Mouse (Mus musculus) common myeloid progenitor, adult 5-6 weeks (primary cell): ENCODE measurements around the gene Comp. TPM values are rescaled to one million over a fixed set of nuclear protein-coding genes. Genes with fewer than 3 reads are reported as not detected.

Experiments used
- ATAC-seq: replicated peaks from 2 replicates; pipeline ENCODE4 v1.8.0; 2016; ENCODE audit warnings: low read depth, mild to moderate bottlenecking, moderate TSS enrichment, inconsistent platforms; ENCODE audit not compliant: poor library complexity, severe bottlenecking
- total RNA-seq: library from RNA; stranded (forward); fragments of 200-1000, 187-1606 nt; gene quantifications from 2 replicates; pipeline ENCODE4 v1.2.3, GENCODE M21; 2017

The Comp gene
- total RNA-seq, 1 experiment from 2014 or later, result 0.27 TPM

DNA sequence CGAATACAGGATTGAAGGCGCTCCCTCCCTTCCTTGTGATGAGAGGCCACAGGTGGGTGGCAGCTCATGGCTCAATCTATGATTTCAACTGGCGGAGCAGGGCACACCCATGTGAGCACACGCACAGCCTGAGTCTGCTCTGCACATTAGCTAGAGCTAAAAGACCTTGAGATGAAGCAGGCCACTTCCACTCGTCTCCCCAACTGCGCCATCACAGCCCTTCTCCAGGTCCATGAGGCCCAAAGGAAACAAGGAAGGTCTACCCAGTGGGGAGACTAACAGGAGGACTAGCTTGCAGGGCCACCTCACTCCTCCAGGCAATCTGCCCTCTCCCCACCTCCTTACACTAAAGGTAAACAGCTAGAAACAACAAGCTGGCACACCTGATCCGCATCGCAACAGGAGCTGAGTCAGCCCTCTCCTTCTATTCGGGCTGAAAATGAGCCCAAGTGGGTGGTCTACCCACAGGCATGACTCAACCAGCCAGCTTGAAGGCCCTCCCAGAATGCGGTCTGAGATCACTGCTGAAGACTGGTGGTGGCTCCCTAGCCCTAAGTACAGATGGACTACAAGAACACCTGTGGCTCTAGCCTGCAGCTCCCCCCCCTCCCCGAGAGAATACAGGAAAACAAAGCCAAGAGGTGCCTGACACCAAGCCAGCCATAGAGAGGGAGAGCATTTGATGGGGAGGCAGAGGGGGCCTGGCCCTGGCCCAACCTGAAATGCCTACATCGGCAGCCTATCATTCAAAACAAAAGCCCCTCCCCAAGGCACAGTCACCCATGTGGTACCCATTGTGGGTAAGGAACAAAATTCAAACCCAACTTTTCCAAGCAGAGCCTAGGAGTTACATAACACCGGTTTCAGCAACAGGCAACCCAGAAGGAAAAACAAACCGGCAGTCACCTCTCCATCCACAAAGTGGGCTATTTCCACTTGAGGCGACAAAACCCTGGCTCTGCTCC is 22.0 kb upstream of the Comp start:
- ATAC-seq, result no peak

DNA sequence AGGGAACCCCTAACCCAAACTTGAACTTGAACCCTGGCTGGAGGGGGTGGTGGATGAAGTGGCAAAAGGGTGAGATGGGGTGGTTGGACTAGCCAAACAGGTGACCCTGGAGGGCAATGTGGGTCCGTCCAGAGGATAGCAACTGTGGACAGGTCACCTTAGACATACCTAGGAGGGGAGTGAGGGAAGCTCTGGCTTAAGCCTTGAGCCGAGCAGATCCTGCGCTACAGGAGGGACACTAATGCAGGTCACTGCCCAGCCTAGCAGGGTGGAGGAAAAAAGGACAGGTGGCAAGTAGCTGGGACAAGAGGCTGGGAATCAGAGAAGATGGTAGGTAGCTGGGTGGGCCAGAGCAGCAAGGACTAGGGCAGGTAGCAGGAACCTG is 21.4 kb upstream of the Comp start:
- ATAC-seq, result no peak

DNA sequence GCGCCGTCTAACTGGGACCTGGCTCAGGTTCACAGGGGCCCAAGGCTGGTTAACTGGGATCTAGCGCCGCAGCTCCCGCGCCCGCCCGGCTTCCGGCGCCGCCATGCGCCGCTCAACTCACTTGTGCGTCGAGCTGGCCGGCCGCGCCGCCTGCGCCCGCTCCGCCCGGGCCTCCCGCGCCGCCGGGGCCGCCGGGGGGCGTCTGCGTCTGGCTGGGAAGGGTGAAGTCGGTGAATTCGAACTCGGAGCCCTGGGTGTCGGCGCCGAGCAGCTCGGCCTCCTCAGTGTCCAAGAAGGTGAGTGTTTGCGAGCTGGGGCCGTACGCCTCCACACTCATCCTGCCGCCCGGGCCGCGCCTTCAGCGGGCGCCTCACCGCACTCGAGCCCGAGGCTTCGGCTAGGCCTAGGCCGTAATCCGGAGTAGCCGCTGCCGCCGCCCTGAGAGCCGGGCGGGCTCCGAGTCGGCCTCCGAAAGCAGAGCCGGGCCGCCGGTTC is 20.7 kb upstream of the Comp start:
- ATAC-seq, result no peak

- ATAC-seq, result peak; percentile 84
Measured at GRCm38 (mm10) chr8:70353194-70353817, 20.1 kb upstream of the Comp start, which contains the start of gene Upf1. TSS of gene Upf1 (minus strand) at chr8:70353278.

GRCm38 (mm10) chr8:70354004-70354403 is 19.4 kb upstream of the Comp start:
- peak; percentile 43 for ATAC-seq

- ATAC-seq, result no peak
Measured at GRCm38 (mm10) chr8:70356111-70356510, 17.2 kb upstream of the Comp start.

DNA sequence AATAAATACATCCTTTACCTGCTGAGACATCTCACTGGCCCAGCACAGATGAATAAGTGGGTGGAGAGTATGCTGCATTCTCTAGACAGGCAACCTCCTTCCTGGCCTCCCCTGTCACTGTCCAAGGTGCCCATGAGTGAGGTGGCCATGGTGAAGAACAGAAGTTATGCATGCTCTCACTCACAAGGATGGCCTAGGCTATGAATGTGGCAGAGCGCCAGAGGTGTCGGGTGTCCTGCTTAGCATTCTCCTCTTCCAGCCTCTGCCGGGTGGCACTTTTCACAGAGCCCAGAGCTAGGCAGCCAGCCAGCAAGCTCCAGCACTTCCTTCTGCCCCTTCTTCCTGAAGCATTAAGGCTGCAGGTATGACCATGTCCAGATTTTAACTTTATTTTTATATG is 13.9 kb upstream of the Comp start:
- ATAC-seq, result no peak

- ATAC-seq, result peak; percentile 69
Measured at GRCm38 (mm10) chr8:70360769-70361168, 12.6 kb upstream of the Comp start.

GRCm38 (mm10) chr8:70361484-70362032 is 11.8 kb upstream of the Comp start:
- ATAC-seq, result no peak

- no peak for ATAC-seq
Measured at GRCm38 (mm10) chr8:70364066-70364465, 9.3 kb upstream of the Comp start.

GRCm38 (mm10) chr8:70366588-70366987 is 6.8 kb upstream of the Comp start:
- no peak for ATAC-seq

GRCm38 (mm10) chr8:70370476-70370875 is 2.9 kb upstream of the Comp start:
- no peak for ATAC-seq

DNA sequence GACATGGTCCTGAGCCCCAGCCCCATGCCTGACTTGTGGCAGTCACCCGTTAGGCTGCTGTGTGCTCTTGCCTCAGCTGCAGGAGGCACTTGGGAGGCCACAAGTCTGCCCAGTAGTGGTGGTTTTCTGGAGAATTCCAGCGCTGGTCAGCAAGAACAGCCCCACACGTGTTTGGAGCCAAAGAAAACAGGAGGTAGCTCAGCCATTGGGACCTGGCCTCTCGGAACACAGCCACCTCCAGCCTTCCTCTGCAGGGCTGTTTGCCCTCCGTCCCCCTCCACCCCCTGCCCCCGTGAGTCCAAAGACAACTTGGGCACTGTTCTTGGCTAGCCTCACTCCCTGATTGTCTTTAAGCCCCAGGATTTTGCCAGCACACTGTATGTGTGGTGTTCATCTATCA is 1.4 kb upstream of the Comp start:
- ATAC-seq, result no peak

DNA sequence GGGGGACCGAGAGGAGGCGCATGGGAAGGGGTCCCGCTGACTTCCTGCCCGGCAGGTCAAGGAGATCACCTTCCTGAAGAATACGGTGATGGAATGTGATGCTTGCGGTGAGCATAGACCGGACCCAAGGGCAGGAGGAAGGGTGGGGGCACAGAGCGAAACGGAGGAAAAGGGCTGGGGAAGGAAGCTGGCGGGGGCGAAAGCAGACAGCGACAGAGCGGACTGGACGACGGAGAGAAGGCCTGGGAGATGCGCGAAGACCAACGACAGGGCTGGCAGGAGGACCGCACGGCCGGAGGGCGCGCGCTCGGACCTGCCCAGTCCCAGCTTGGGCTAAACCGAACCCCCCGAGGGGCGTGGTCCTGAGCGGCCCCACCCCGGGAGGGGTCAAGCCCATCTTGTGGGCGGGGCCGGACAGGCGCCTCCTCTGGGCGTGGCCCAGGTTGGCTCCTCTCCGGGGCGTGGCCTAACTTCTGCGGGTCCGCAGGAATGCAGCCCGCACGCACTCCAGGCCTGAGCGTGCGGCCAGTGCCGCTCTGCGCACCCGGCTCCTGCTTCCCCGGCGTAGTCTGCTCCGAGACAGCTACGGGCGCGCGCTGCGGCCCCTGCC is 1.1 kb downstream of the Comp start:
- ATAC-seq, result peak; percentile 19; the same call in 1 of the 2 replicates

DNA sequence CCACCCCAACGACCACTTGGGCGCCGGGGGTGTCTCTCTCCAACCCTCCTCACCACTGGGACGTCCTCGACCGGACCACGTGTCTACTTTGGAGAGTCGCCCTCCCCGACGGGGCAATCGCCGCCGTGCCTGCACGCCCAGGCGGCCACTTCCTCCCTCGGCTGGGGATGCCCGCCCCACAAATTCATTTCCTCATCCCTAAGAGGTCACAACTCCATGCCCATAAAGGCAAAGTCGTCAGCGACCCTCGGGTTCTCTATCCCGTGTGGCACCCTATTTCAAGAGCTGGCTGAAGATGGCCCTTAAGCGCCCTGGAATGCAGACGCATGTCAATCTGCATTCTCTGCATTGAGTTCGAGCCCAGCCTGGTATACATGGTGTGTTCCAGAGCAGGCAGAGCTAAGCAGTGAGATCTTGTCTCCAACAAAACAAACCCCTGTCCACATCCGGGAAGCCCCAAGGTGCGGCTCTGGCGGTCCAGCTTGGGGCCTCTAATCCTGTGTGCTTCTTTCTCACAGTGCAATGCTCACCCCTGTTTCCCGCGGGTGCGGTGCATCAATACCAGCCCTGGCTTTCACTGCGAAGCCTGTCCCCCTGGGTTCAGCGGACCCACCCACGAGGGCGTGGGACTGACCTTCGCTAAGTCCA is 2.0 kb downstream of the Comp start:
- peak; percentile 30; the same call in 1 of the 2 replicates for ATAC-seq

- no peak for ATAC-seq
Measured at GRCm38 (mm10) chr8:70376275-70376741, 3.0 kb downstream of the Comp start.

- peak; percentile 7; the same call in 1 of the 2 replicates for ATAC-seq
Measured at GRCm38 (mm10) chr8:70377049-70377448, 3.7 kb downstream of the Comp start.

DNA sequence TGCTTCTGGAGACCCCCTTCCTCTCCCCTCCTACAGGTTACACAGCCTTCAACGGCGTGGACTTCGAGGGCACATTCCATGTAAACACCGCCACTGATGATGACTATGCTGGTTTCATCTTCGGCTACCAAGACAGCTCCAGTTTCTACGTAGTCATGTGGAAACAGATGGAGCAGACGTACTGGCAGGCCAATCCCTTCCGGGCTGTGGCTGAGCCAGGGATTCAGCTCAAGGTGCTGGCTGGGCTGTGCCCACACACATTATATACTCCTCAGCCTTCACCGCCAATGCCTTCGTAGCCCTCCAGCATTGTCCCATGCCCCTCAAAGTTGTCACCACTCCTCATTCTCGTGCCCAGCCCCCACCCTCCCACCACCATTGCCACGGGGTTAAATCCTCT is 6.7 kb downstream of the Comp start:
- ATAC-seq, result no peak

- peak; percentile 75 for ATAC-seq
Measured at GRCm38 (mm10) chr8:70383287-70383686, 9.9 kb downstream of the Comp start.

DNA sequence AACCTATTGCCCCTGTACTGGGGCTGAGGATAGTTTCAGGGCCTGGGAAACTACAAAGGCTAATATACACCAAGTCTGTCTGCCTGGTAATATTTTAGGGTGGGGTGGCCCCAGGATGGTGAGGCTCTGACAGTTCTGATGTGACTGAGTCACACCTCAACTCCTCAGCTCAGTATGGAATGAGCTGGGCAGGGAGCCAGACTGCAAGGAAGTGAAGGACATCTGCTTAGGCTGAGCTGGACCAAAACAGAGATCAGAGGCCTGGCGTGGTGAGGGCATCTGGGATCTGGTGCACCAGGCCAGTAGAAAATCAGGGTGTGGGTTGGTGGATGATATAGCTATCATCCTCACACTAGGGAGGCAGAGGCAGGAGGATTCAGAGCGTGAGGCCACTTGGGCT is 16.3 kb downstream of the Comp start:
- ATAC-seq, result no peak
